Mouse (Mus musculus) right cerebral cortex, postnatal 25 days (tissue): ENCODE results near the gene Lemd1.

Experiments
- DNase-seq: peaks from one replicate; pipeline ENCODE4 v3.0.0; 2022

Gene Lemd1

GRCm38 (mm10) chr1:132202771-132203170, 11.5 kb downstream of the Lemd1 start:
- DNase-seq: no peak

- no peak for DNase-seq
Measured at GRCm38 (mm10) chr1:132205958-132206357, 14.7 kb downstream of the Lemd1 start.

DNA sequence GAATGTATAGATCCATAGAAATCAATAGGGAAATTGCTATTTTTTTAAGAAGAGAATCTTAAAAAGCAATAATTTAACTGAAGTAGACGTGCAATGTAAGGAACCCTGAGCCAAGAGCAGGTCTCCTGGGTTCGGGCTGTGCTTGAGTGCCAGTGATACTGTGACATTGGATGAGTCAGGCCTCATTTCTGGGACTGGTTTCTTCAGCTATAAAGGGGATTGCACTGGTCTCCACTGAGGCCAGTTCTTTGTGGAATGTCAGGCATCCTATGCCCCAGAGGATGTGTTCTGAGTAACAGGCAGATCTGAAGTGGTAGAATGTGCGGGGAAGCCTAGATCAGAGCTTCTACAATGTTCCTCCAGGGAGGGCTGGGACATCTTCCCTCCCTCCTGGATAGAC, 15.6 kb downstream of the Lemd1 start:
- DNase-seq: no peak

- peak; percentile 56 for DNase-seq
Measured at GRCm38 (mm10) chr1:132208154-132208553, 16.9 kb downstream of the Lemd1 start.

DNA sequence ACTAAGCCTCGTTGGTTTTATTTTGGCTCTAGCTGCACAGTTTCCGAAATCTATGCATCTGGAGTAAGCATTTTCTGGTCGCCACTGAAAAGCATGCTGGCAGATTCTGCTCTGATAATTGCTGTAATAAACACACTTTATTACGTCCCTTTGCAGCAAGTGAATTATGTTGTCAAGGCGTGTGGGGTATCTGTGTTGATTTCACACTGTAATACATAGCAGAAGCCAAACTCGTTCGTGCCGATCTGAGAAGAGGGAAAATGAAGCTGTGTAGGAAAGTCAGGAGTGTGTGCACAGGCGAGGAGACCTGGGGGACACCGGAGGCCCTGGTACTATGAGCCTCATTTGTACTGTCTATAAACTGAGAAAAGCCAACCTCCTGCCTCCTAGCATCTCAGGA, 18.2 kb downstream of the Lemd1 start:
- no peak for DNase-seq

GRCm38 (mm10) chr1:132210922-132211321, 19.7 kb downstream of the Lemd1 start:
- no peak for DNase-seq

GRCm38 (mm10) chr1:132211672-132212071, 20.4 kb downstream of the Lemd1 start:
- DNase-seq: no peak

DNA sequence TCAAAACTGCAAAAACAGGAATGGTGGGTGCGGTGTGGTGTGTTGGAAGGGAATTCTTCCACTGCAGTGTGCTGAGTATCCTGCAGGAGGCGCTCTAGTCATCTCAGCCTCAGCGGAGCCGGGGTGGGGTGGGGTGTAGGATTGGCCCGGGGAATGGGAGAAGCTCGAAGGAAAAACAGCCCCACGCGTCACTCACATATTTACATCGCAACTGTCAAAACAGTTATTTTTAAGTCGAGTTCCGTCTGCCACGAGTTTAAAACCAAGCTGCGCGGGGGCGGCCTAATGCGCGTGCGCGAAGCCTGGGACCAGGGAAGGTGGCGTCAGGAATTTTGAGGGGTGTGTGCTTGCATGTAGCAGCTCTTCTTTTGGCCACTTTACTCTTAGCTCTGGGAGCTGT, 21.0 kb downstream of the Lemd1 start:
- DNase-seq: peak; percentile 85

DNA sequence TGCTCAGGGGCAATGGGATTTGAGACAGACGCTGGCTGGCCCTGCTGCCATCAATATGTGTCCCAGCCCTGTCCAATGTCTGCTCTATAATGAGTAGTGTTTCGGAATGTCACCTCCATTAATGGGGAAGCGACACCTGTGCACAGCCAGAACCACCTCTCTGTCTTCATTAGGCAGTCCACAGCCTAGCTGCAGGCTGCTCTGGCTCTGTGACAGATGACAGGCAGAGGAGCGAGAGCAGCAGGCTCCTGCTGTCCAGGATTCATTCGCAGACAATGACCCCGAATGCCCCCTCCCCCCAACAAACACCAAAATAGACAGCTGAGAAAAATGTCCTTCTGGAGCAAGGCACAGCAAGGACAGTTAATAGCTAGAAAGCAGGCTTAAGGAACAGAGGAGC, 21.8 kb downstream of the Lemd1 start:
- no peak for DNase-seq

DNA sequence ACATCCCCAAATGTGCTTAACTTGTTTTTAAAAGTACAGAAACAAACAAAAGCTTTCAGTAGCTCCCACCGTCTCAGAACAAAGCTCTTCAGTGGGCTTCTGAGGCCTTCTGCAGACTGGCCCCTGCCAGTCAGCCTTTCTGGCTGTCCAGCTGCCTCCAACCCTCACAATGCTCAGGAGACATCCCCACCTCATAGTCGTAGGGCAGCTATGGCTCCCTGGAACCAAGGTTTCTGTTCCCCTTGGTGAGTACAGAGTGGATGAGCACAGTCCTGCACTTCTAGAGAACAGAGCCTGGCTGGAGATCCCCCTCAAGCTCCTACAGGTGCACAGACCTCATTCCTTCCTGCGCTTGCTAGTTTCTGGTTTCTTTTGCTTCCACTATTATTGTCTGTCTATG, 25.0 kb downstream of the Lemd1 start:
- no peak for DNase-seq

DNA sequence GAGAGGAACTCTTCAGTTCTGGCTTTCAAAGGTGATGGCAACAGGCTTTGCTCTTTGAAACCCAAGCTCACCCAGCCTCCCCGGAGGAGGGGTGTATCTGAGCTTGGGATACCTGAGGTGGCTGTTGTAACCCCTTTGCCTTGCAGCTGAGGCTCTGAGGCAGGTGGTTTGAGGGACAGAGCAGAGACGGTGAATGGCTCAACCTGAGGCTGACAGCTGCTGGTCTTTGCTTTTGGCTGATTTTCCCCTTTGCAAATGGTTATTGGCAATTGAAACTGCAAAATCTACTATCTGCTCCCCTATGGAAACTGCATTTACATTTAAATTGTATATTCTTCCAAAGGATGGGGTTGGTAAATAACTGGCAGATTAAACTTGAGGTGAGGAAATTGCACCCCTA, 30.4 kb downstream of the Lemd1 start:
- no peak for DNase-seq

DNA sequence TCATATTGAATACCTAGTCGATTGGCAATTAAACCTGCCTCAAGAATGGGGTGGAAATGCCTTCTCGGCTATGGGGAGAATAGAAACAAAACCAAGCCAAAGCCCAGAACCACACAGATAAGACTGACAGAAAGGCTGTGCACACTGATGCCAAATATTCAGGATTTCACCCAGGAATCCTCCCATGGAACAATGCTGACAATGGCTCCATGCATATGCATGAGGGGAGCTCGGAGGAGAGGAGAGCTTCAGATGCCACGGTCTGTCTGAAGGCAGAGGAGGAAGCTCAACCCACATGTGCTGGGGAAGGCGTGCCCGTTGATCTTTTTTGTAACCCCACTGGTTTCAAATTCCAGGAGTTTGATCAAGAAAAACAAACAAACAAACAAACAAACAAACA, 30.9 kb downstream of the Lemd1 start:
- no peak for DNase-seq

- DNase-seq: no peak
Measured at GRCm38 (mm10) chr1:132226297-132227080, 35.3 kb downstream of the Lemd1 start.

DNA sequence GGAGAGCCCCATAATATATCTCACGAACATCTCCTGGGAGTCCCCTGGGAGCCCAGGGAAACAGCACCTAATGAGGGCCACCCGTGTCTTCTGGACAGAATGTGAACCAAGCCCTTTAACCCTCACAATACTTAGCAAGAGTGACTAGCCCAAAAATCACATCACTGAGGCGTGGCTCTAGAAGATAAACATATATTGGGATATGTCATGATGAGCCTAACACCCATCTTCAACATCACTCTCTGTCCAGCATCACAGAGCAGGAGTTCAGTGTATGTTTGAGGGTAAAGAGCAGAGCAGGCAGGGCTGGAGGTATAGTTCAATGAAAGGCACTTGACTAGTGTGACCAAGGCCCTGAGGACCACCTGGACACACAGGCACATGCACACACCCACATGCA, 38.4 kb downstream of the Lemd1 start, which contains the start of gene Gm10188:
TSS of gene Gm10188 (minus strand) at position 101 of the 400 bp plus-strand sequence.
- DNase-seq: no peak

GRCm38 (mm10) chr1:132231470-132232274, 40.4 kb downstream of the Lemd1 start:
- DNase-seq: no peak

DNA sequence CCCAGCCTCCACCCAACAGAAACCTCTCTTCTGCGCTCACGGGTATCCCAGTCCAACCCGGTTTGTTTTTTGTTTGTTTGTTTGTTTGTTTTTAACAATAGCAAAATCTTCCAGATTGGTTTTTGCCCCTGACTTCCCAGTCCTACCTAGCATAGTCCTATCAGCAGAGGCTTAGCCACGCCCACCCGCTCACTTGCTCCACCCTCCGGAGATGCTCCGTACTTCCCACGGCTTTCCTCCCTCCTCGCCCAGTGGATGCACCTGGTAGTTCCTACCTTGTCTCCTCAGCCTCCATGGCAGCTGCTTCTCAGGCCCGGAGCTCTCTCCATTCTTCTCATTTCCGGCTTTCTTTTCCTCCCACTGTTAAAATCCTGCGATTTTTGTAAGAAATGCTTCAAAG, 42.3 kb downstream of the Lemd1 start:
- DNase-seq: no peak

GRCm38 (mm10) chr1:132234757-132235273, 43.6 kb downstream of the Lemd1 start:
- no peak for DNase-seq

DNA sequence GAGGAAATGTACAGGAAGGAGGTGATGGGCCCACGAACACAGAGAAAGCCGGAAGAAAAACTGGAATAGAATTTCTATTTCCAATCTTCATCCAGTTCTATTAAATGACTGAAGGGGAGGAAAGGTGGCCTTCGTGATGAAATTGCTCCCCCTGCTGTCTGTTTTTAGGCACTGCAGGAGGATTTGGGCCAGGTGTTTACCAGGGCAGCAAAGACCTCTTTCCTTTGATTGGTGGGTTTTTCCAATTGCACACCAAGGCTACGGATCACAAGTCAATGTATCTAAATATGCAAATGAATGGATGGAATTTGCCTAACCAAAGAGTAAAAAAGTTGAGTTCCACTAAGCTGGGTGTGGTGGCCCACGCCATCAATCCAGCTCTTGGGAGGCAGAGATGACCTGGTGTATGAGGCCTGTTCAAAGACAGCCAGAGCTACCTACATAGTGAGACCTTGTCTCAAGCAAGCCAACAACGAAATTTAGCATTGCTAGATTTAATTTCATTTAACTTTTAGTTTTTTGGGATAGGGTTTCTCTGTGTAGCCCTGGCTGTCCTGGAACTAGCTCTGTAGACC, 46.4 kb downstream of the Lemd1 start:
- peak; percentile 50 for DNase-seq

GRCm38 (mm10) chr1:132245010-132245409, 53.8 kb downstream of the Lemd1 start:
- DNase-seq: no peak

DNA sequence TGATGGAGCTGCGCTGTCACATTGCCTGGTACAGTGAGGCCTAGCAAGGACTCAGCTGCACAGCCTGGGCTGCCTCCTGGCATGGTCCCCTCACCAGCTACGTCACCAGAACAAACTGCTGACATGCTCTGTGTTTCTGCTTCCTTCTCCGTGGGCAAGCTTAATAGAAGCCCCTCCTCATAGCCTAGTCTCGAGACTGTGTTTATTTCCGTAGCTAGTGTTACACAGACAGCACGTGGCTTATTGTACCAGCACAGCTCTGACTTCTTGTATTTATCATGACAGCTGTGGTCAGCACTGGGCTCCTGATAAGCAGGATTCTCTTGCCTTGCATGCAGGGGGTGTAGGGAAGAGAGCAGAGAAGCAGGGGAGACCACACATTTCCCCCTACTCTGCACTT, 54.9 kb downstream of the Lemd1 start:
- DNase-seq: no peak

GRCm38 (mm10) chr1:132246641-132247040, 55.4 kb downstream of the Lemd1 start:
- DNase-seq: no peak

DNA sequence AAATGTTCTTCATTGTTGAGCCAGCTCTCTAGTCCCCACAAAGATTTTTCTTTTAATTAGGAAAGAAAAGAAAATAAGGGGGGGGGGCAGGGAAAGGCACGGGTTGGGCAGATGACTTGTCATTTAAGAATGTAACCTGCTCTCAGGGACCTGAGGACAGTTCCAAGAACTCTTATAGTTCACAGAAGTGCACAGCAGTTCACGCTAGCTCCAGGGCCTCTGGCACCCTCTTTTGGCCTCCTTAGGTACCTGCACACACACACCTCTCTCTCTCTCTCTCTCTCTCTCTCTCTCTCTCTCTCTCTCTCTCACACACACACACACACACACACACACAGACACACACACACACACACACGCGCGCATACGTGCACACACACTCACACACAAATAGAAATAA, 63.2 kb downstream of the Lemd1 start:
- DNase-seq: no peak

GRCm38 (mm10) chr1:132260331-132260730, 69.1 kb downstream of the Lemd1 start:
- no peak for DNase-seq

DNA sequence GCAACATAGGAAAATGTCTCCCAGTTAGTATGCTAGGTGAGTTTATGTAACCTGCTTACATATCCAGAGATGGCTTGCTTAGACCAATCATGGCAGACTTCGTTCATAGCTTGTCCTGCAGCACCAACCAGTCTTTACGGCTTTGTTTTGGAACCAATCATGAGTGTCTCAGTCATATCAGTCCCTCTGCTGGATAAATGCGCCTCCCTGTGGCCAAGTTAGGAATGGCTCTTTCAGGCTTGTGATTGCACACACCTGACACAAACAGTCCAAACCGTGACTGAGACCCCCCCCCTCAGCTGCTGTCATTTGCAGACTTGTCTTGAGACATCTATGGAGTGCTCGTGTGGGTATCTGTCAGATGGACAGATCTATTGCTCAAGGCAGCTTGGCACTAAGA, 69.8 kb downstream of the Lemd1 start:
- no peak for DNase-seq
